10 mouse cellular contexts compared by ENCODE assay signal in the genomic region with DNA sequence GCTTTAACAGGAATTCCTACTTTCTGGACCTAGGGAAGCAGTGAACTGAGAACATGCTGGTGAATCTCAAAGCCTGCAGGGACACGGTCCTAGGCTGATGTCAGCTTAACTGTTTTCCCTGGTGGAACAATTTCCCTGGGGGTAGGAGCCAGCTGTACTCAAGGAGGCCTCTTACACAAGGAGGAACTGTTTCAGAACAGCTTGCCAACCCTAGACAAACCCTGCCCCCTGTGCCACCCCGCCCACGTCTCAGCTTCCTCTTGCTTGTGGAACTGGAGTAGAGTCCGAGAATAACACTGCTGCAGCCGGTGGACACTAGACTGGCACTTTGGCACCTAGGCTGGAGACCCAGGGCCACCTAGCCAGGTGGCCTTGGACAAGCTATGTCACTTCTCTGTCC.
DNase-seq lines count a peak whose midpoint lies in the region; ATAC-seq and TF ChIP-seq lines count a peak whose summit lies in the region.
"Had no signal": no experiment of that assay in that cellular context is flagged by ENCODE, and none has a peak within 500 bp of the region (broad histone marks: within the 10 kb centered on the region; RNA-seq: fewer than 3 reads in every experiment).

No protein-coding gene starts in this region.

- no peaks in the 10 kb centered on the region for H3K27me3 ChIP-seq in kidney, embryonic 15.5 days
- H3K27me3 ChIP-seq: embryonic facial prominence, embryonic 12.5 days; limb, embryonic 12.5 days had no signal

- H3K9me3 ChIP-seq in kidney, embryonic 15.5 days (replicated peaks), result no peaks in the 10 kb centered on the region
- H3K9me3 ChIP-seq: embryonic facial prominence, embryonic 12.5 days; limb, embryonic 12.5 days had no signal

- no peaks in the 10 kb centered on the region for H3K4me1 ChIP-seq in kidney, embryonic 15.5 days
- H3K4me1 ChIP-seq: embryonic facial prominence, embryonic 12.5 days; limb, embryonic 12.5 days had no signal

- intact Hi-C loops in gastrocnemius, adult 2 months (cut with DNase I), result no loop called here

- no peak overlapping the region for H3K27ac ChIP-seq in gastrocnemius, adult 2 months
- H3K27ac ChIP-seq in kidney, embryonic 15.5 days, result no peak overlapping the region
- H3K27ac ChIP-seq: embryonic facial prominence, embryonic 12.5 days; limb, embryonic 12.5 days had no signal

- ATAC-seq in kidney, embryonic 15.5 days (replicated peaks; ENCODE audit: low FRiP score), result no peak
- no peak for ATAC-seq in activated CD4-positive, CD25-positive, alpha-beta regulatory T cell, adult 4 months

- H3K36me3 ChIP-seq in kidney, embryonic 15.5 days, result no peaks in the 10 kb centered on the region
- H3K36me3 ChIP-seq: embryonic facial prominence, embryonic 12.5 days; limb, embryonic 12.5 days had no signal

- DNase-seq in gastrocnemius, adult 2 months, result peak; percentile 79
- DNase-seq in gastrocnemius, postnatal 4 days (ENCODE audit: low spot score in 2 of 2), result no peak
- DNase-seq in adipocyte (ENCODE audit: low spot score), result peak; percentile 81
- peak; percentile 32 to 33 for DNase-seq in heart, adult 9 months (ENCODE audit: low spot score in 2 of 2)
- peak; percentile 72 to 73 for DNase-seq in lung, postnatal 4 days
- no peak for DNase-seq in urinary bladder, postnatal 10 days (ENCODE audit: low spot score)

- H3K4me2 ChIP-seq in kidney, embryonic 15.5 days, result no peak overlapping the region
- H3K4me2 ChIP-seq: embryonic facial prominence, embryonic 12.5 days; limb, embryonic 12.5 days had no signal

- no peak for TF ChIP-seq CTCF in gastrocnemius, adult 2 months (IDR thresholded peaks at IDR 0.05)

- H3K4me3 ChIP-seq in gastrocnemius, adult 2 months, result no peak overlapping the region
- no peak overlapping the region for H3K4me3 ChIP-seq in kidney, embryonic 15.5 days (replicated peaks)
- H3K4me3 ChIP-seq: embryonic facial prominence, embryonic 12.5 days; limb, embryonic 12.5 days had no signal

- no peak overlapping the region for H3K9ac ChIP-seq in kidney, embryonic 15.5 days
- H3K9ac ChIP-seq: embryonic facial prominence, embryonic 12.5 days; limb, embryonic 12.5 days had no signal

- 65% methylated on average over 5 of the region's 5 CpGs for WGBS in kidney, embryonic 15.5 days

Comparison
In these comparisons a context has a peak if more than half of its experiments do, and no peak if none do; other contexts are left out.
1. DNase-seq: peak in gastrocnemius, adult 2 months (single experiment), adipocyte (single experiment), heart, adult 9 months (2 of 2) and lung, postnatal 4 days (2 of 2); none in gastrocnemius, postnatal 4 days (0 of 2) and urinary bladder, postnatal 10 days (single experiment).